Mouse (Mus musculus) CH12.LX (cell line): ENCODE results near the gene Med23. TPM values are rescaled to one million over a fixed set of nuclear protein-coding genes. Genes with fewer than 3 reads are reported as not detected.
A peak's percentile ranks its signal among the peaks of the same experiment; 100 is the strongest.

Source experiments
- DNase-seq: peaks from one replicate; pipeline ENCODE4 v3.0.0-alpha.2; 2013; ENCODE audit errors: extremely low read depth
- H3K27ac ChIP-seq: 2 replicates; pipeline ENCODE4 v1.5.1; 2012; ENCODE audit warnings: low read depth, mild to moderate bottlenecking, control low read depth, moderate library complexity; ENCODE audit not compliant: insufficient read depth
- H3K27me3 ChIP-seq: replicated peaks from 2 replicates; pipeline ENCODE3; 2012; ENCODE audit warnings: inconsistent platforms
- H3K36me3 ChIP-seq, 2 experiments: replicated peaks in 1 of 2; 2 replicates each; pipeline versions ENCODE3 to v1.6.1; 2012; ENCODE audit warnings: inconsistent platforms in 1 of 2, low read length in 1 of 2, mild to moderate bottlenecking in 1 of 2, mixed read lengths in 1 of 2, moderate library complexity in 1 of 2; ENCODE audit not compliant: control insufficient read depth in 1 of 2, insufficient read depth in 1 of 2
- H3K4me1 ChIP-seq, 2 experiments: 2 replicates each; pipeline ENCODE4 v1.6.1; 2012; ENCODE audit warnings: inconsistent platforms in 1 of 2, moderate library complexity in 1 of 2; ENCODE audit not compliant: insufficient read depth in 2 of 2, control insufficient read depth in 1 of 2
- H3K4me2 ChIP-seq: 2 replicates; pipeline ENCODE4 v1.6.1; 2012; ENCODE audit warnings: low read depth, mild to moderate bottlenecking, control low read depth; ENCODE audit not compliant: poor library complexity, insufficient read depth, severe bottlenecking
- H3K4me3 ChIP-seq, 3 experiments: fragments of 150-350 bp in 1 of 3; sonication (generic) in 1 of 3; replicated peaks in 1 of 3; 2 replicates each; pipeline versions ENCODE3 to v1.5.1; 2011 to 2012; ENCODE audit warnings: low read depth in 2 of 3, low read length in 2 of 3, mild to moderate bottlenecking in 2 of 3, moderate library complexity in 2 of 3, control low read depth in 1 of 3, improper control_type of control experiment in 1 of 3, inconsistent platforms in 1 of 3, mixed read lengths in 1 of 3; ENCODE audit not compliant: poor library complexity in 1 of 3
- H3K79me2 ChIP-seq: replicated peaks from 2 replicates; pipeline ENCODE4 v1.6.1; 2012; ENCODE audit warnings: mild to moderate bottlenecking, moderate library complexity; ENCODE audit not compliant: control insufficient read depth, poor library complexity, insufficient read depth, severe bottlenecking; ENCODE audit errors: extremely low read depth
- H3K9ac ChIP-seq: 2 replicates; pipeline ENCODE4 v1.6.1; 2012; ENCODE audit warnings: low read depth, mild to moderate bottlenecking, control low read depth, moderate library complexity; ENCODE audit not compliant: insufficient read depth
- H3K9me3 ChIP-seq: replicated peaks from 2 replicates; pipeline ENCODE3; 2012; ENCODE audit warnings: low read length, inconsistent platforms, mixed read lengths
- BHLHE40 ChIP-seq: IDR thresholded peaks from 2 replicates; pipeline ENCODE4 v1.6.1; 2011; ENCODE audit warnings: mild to moderate bottlenecking, low read depth, low read length, improper control_type of control experiment
- CHD1 ChIP-seq: IDR thresholded peaks from 2 replicates; pipeline ENCODE4 v1.6.1; 2012; ENCODE audit warnings: low read depth, low read length, improper control_type of control experiment, inconsistent platforms
- CHD2 ChIP-seq: IDR thresholded peaks from 2 replicates; pipeline ENCODE4 v1.6.1; 2011; ENCODE audit warnings: low read length, improper control_type of control experiment
- E2F4 ChIP-seq: IDR thresholded peaks from 2 replicates; pipeline ENCODE4 v1.6.1; 2011; ENCODE audit warnings: low read depth, low read length, improper control_type of control experiment; ENCODE audit not compliant: insufficient replicate concordance
- ELF1 ChIP-seq: IDR thresholded peaks from 2 replicates; pipeline ENCODE4 v1.6.1; 2014; ENCODE audit warnings: low read depth, mild to moderate bottlenecking, inconsistent platforms, low read length, improper control_type of control experiment
- EP300 ChIP-seq: IDR thresholded peaks from 2 replicates; pipeline ENCODE4 v1.6.1; 2011; ENCODE audit warnings: low read length, improper control_type of control experiment
- GABPA ChIP-seq: IDR thresholded peaks from 2 replicates; pipeline ENCODE4 v1.6.1; 2012; ENCODE audit warnings: low read depth, low read length, improper control_type of control experiment, inconsistent platforms; ENCODE audit not compliant: insufficient replicate concordance
- HCFC1 ChIP-seq: IDR thresholded peaks from 2 replicates; pipeline ENCODE4 v1.6.1; 2012; ENCODE audit warnings: low read depth, mild to moderate bottlenecking, inconsistent platforms, low read length, improper control_type of control experiment
- IRF4 ChIP-seq: IDR thresholded peaks from 2 replicates; pipeline ENCODE4 v1.6.1; 2014; ENCODE audit warnings: low read depth, mild to moderate bottlenecking, inconsistent platforms, low read length, improper control_type of control experiment
- JUN ChIP-seq: IDR thresholded peaks from 2 replicates; pipeline ENCODE4 v1.6.1; 2011; ENCODE audit warnings: low read depth, mild to moderate bottlenecking, low read length, improper control_type of control experiment, moderate library complexity; ENCODE audit not compliant: insufficient read depth
- JUND ChIP-seq: conservative IDR thresholded peaks from 2 replicates; pipeline ENCODE4 v1.6.1; 2011; ENCODE audit warnings: low read depth, low read length, improper control_type of control experiment
- MAFK ChIP-seq: IDR thresholded peaks from 2 replicates; pipeline ENCODE4 v1.6.1; 2011; ENCODE audit warnings: low read length, improper control_type of control experiment; ENCODE audit not compliant: insufficient replicate concordance
- MAX ChIP-seq: IDR thresholded peaks from 2 replicates; pipeline ENCODE4 v1.6.1; 2011; ENCODE audit warnings: low read length, improper control_type of control experiment
- MXI1 ChIP-seq: IDR thresholded peaks from 2 replicates; pipeline ENCODE4 v1.6.1; 2011; ENCODE audit warnings: mild to moderate bottlenecking, low read depth, low read length, improper control_type of control experiment
- MYC ChIP-seq: IDR thresholded peaks from 2 replicates; pipeline ENCODE4 v1.6.1; 2011; ENCODE audit warnings: low read depth, mild to moderate bottlenecking, improper control_type of control experiment, low read length
- NELFE ChIP-seq: IDR thresholded peaks from 2 replicates; pipeline ENCODE4 v1.6.1; 2011; ENCODE audit warnings: low read depth, low read length, improper control_type of control experiment
- PAX5 ChIP-seq: IDR thresholded peaks from 2 replicates; pipeline ENCODE4 v1.6.1; 2012; ENCODE audit warnings: low read length, inconsistent platforms, mixed read lengths
- POLR2A ChIP-seq: IDR thresholded peaks from 2 replicates; pipeline ENCODE4 v1.6.1; 2011; ENCODE audit warnings: low read depth, mild to moderate bottlenecking, improper control_type of control experiment, low read length
- POLR2AphosphoS2 ChIP-seq: IDR thresholded peaks from 2 replicates; pipeline ENCODE4 v1.6.1; 2011; ENCODE audit warnings: low read depth, low read length, improper control_type of control experiment
- SIN3A ChIP-seq: IDR thresholded peaks from 2 replicates; pipeline ENCODE4 v1.6.1; 2012; ENCODE audit warnings: low read length, improper control_type of control experiment, inconsistent platforms
- SMC3 ChIP-seq: IDR thresholded peaks from 2 replicates; pipeline ENCODE4 v1.6.1; 2011; ENCODE audit warnings: low read depth, low read length, improper control_type of control experiment
- TBP ChIP-seq: conservative IDR thresholded peaks from 2 replicates; pipeline ENCODE4 v1.6.1; 2011; ENCODE audit warnings: low read depth, low read length, improper control_type of control experiment
- TCF12 ChIP-seq: IDR thresholded peaks from 2 replicates; pipeline ENCODE4 v1.6.1; 2014; ENCODE audit warnings: low read depth, mild to moderate bottlenecking, inconsistent platforms, low read length, improper control_type of control experiment
- USF2 ChIP-seq: conservative IDR thresholded peaks from 2 replicates; pipeline ENCODE4 v1.6.1; 2011; ENCODE audit warnings: low read depth, low read length, improper control_type of control experiment
- ZKSCAN1 ChIP-seq: IDR thresholded peaks from 2 replicates; pipeline ENCODE4 v1.6.1; 2012; ENCODE audit warnings: low read depth, inconsistent platforms, low read length, improper control_type of control experiment, borderline replicate concordance
- ZNF384 ChIP-seq: IDR thresholded peaks from 2 replicates; pipeline ENCODE4 v1.6.1; 2012; ENCODE audit warnings: low read depth, low read length, improper control_type of control experiment, inconsistent platforms
- dilution Hi-C: fragments of 300-500 bp; cut with MboI; formaldehyde crosslinking; loops from 2 replicates; pipeline ENCODE4 v1.14.3; 2020; ENCODE audit warnings: low sequenced_read_pairs; ENCODE audit not compliant: extremely low pct_unique_long_range_greater_than_20kb, extremely low pct_ligation_motif_present
- in situ Hi-C: fragments of 300-500 bp; cut with MboI; formaldehyde crosslinking; loops from 3 replicates; pipeline ENCODE4 v1.14.3; 2019; ENCODE audit warnings: low sequenced_read_pairs, low pct_ligation_motif_present, low pct_unique_long_range_greater_than_20kb, mixed read lengths
- polyA plus RNA-seq: library from polyadenylated mRNA; unstranded; fragments of >175 nt; gene quantifications from 2 replicates; pipeline ENCODE4 v1.2.1, GENCODE M21; 2012; ENCODE audit warnings: low read depth; ENCODE audit not compliant: insufficient read length
- total RNA-seq, 2 experiments: library from RNA; depleted of rRNA; stranded (reverse); fragments of 300-350 nt in 1 of 2; fragments of >200 nt in 1 of 2; gene quantifications; 2 replicates each; pipeline ENCODE4 v1.2.3; 2012 to 2014

Gene Med23
- total and polyA plus RNA-seq, 3 experiments = 43.5 to 45.7 (median 45.6) TPM

- in situ Hi-C loops = no loop called here
- peak overlapping the region; percentile 4; the same call in 1 of the 2 replicates for H3K27ac ChIP-seq
- no peaks in the 10 kb centered on the region for H3K79me2 ChIP-seq
- TF ChIP-seq USF2 = no peak
- no peak for TF ChIP-seq CHD1
- TF ChIP-seq POLR2A = peak; percentile 33; the same call in 1 of the 2 replicates
- no peak for TF ChIP-seq JUN
- no peak for TF ChIP-seq SMC3
- no peak for TF ChIP-seq SIN3A
- TF ChIP-seq EP300 = peak; percentile 64; the same call in 1 of the 2 replicates
- TF ChIP-seq BHLHE40 = peak; percentile 79
- no peak for TF ChIP-seq POLR2AphosphoS2
- peak; percentile 29; the same call in 1 of the 2 replicates for TF ChIP-seq MYC
- peak; percentile 40 for TF ChIP-seq IRF4
- TF ChIP-seq MAX = no peak
- 0 out of 2 replicates have a peak, but pooled peaks have one; percentile 29 for TF ChIP-seq TBP
- TF ChIP-seq PAX5 = no peak
- no peak for TF ChIP-seq HCFC1
- no peak for TF ChIP-seq ZKSCAN1
- no peak for TF ChIP-seq NELFE
- TF ChIP-seq ELF1 = peak; percentile 54; the same call in 1 of the 2 replicates
- no peak for TF ChIP-seq JUND
- TF ChIP-seq CHD2 = no peak
- H3K9ac ChIP-seq = peak overlapping the region; percentile 27; the same call in 1 of the 2 replicates
- DNase-seq = peak; percentile 45
- peak overlapping the region; percentile 25; the same call in 1 of the 2 replicates for H3K4me2 ChIP-seq
- dilution Hi-C loops = no loop called here
- peak overlapping the region; percentile 3 to 49 (median 26) for H3K4me3 ChIP-seq
- no peaks in the 10 kb centered on the region for H3K27me3 ChIP-seq
- peaks cover 0 to 11% of the 10 kb centered on the region in 2 experiments; a peak in 1 of 4 replicates for H3K4me1 ChIP-seq
- no peaks in the 10 kb centered on the region for H3K9me3 ChIP-seq
- H3K36me3 ChIP-seq = no peaks in the 10 kb centered on the region
These were observed 58.3 kb downstream of the Med23 start for GRCm38 (mm10) chr10:24928072-24928471.

- TF ChIP-seq GABPA (no peak), JUND (no peak), TBP (no peak), E2F4 (no peak), CHD1 (no peak), PAX5 (no peak), BHLHE40 (no peak), ZNF384 (no peak), NELFE (no peak), MYC (no peak), SMC3 (no peak), SIN3A (no peak), ELF1 (no peak), TCF12 (no peak), JUN (no peak), MXI1 (no peak), MAFK (no peak)
- no peak for DNase-seq
- H3K9ac ChIP-seq = no peak overlapping the region
- H3K27ac ChIP-seq = no peak overlapping the region
- no peaks in the 10 kb centered on the region for H3K27me3 ChIP-seq
- H3K4me2 ChIP-seq = no peak overlapping the region
- no peaks in the 10 kb centered on the region for H3K79me2 ChIP-seq
- peaks cover 0 to 11% of the 10 kb centered on the region in 2 experiments; a peak in 1 of 4 replicates for H3K4me1 ChIP-seq
- H3K4me3 ChIP-seq = no peak overlapping the region
- in situ Hi-C loops = no loop called here
- no peaks in the 10 kb centered on the region for H3K36me3 ChIP-seq
- dilution Hi-C loops = no loop called here
- H3K9me3 ChIP-seq = no peaks in the 10 kb centered on the region
These were observed 60.4 kb downstream of the Med23 start for GRCm38 (mm10) chr10:24930143-24930542.
